Mouse (Mus musculus) myocyte (in vitro differentiated cells): ENCODE results near the gene Anxa4.

Experiments
- E2F4 ChIP-seq: IDR thresholded peaks from one replicate; pipeline ENCODE4 v1.6.1; 2011; ENCODE audit warnings: mild to moderate bottlenecking, control low read depth, moderate library complexity; ENCODE audit not compliant: insufficient read depth
- MAX ChIP-seq: IDR thresholded peaks from one replicate; pipeline ENCODE4 v1.6.1; 2011; ENCODE audit warnings: low read depth, mild to moderate bottlenecking, control low read depth
- MYOD1 ChIP-seq, 3 experiments: IDR thresholded peaks; one replicate each; pipeline ENCODE4 v1.6.1; 2011; ENCODE audit warnings: control low read depth in 2 of 3, low read depth in 2 of 3, mild to moderate bottlenecking in 2 of 3, moderate library complexity in 1 of 3; ENCODE audit not compliant: insufficient read length in 2 of 3, control insufficient read depth in 1 of 3
- MYOG ChIP-seq, 3 experiments: IDR thresholded peaks; one replicate each; pipeline ENCODE4 v1.6.1; 2011; ENCODE audit warnings: control low read depth in 2 of 3, low read depth in 2 of 3, mild to moderate bottlenecking in 2 of 3; ENCODE audit not compliant: insufficient read length in 2 of 3, control insufficient read depth in 1 of 3, insufficient read depth in 1 of 3
- POLR2A ChIP-seq: IDR thresholded peaks from one replicate; pipeline ENCODE4 v1.6.1; 2011; ENCODE audit warnings: low read depth, mild to moderate bottlenecking, control low read depth, moderate library complexity; ENCODE audit not compliant: insufficient read length
- POLR2AphosphoS2 ChIP-seq: IDR thresholded peaks from one replicate; pipeline ENCODE4 v1.6.1; 2011; ENCODE audit warnings: low read depth, control low read depth; ENCODE audit not compliant: insufficient read length
- TCF12 ChIP-seq: IDR thresholded peaks from one replicate; pipeline ENCODE4 v1.6.1; 2011; ENCODE audit warnings: mild to moderate bottlenecking, control low read depth; ENCODE audit not compliant: poor library complexity, insufficient read depth, severe bottlenecking
- TCF3 ChIP-seq: IDR thresholded peaks from one replicate; pipeline ENCODE4 v1.6.1; 2011; ENCODE audit warnings: low read depth, control low read depth; ENCODE audit not compliant: insufficient read length

GRCm38 (mm10) chr6:86781361-86781957, 11.9 kb downstream of the Anxa4 start:
- TF ChIP-seq POLR2A, result no peak
- TF ChIP-seq POLR2AphosphoS2, result no peak
- TF ChIP-seq MYOD1 (IDR thresholded peaks at IDR 0.05; ENCODE audit: control insufficient read depth in 1 of 3, insufficient read length in 2 of 3, low read depth in 2 of 3), result no peak
- no peak for TF ChIP-seq TCF3
- no peak for TF ChIP-seq E2F4
- TF ChIP-seq TCF12, result no peak
- no peak for TF ChIP-seq MYOG (IDR thresholded peaks at IDR 0.05; ENCODE audit: control insufficient read depth in 1 of 3, insufficient read depth in 1 of 3, insufficient read length in 2 of 3, low read depth in 2 of 3)
- TF ChIP-seq MAX, result no peak
